Mouse (Mus musculus): Measurements from ENCODE around the gene Hdgfl1. TPM values are rescaled to one million over a fixed set of nuclear protein-coding genes. Genes with fewer than 3 reads are reported as not detected.

Hdgfl1 gene
- not detected in 2 replicates for polyA plus RNA-seq (2012; rRNA removed)

DNA sequence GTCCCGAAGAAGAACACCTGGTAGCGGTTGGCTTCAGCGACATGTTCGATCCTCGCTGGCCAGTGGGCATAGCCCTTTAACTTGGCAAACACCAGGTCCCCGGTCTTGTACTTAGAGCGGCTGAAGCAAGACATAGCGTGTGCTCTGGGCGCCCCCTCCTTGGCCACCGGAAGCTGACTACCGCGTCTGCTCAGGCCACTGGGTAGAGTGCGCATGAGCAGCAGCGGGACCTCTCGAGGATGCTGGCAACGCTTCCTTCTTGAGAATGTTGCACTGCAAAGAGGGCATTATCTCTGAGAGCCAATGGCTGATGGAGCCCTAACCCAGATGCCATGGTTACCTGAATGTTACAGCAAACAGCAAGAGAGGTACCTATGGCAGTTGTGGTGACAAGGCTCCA is at the start of gene Hdgfl1:
Gene Hdgfl1, minus strand, starts transcription at position 211 of the 400 bp plus-strand sequence.

All from colon, adult 2 months (tissue).